Mouse (Mus musculus): ENCODE results near the gene Gm27021.
"Not testable (repeated sequence)": the region's sequence is repeated elsewhere in the genome, so short reads cannot be mapped to it uniquely, and the experiment has no call there.

GRCm38 (mm10) chr8:120680405-120680804, 12.5 kb upstream of the Gm27021 start:
- TF ChIP-seq POLR2A (IDR thresholded peaks at IDR 0.05; ENCODE audit: low read depth, low read length) = not testable (repeated sequence)
- TF ChIP-seq CTCF (IDR thresholded peaks at IDR 0.05; ENCODE audit: extremely low read depth, insufficient read length, insufficient replicate concordance, low read depth, low read length) = peak; percentile 77
